Mouse (Mus musculus) heart, embryonic 14.5 days (tissue): ENCODE measurements around the gene Syt14. TPM values are rescaled to one million over a fixed set of nuclear protein-coding genes. Genes with fewer than 3 reads are reported as not detected.

Experiments used
- ATAC-seq: fragments of 200-750 bp; cut with Nextera tagmentation; 2 replicates; pipeline ENCODE4 v1.8.0; 2017; ENCODE audit warnings: low read depth, moderate TSS enrichment; ENCODE audit not compliant: insufficient number of reproducible peaks, insufficient read depth, low FRiP score
- H3K27ac ChIP-seq, 2 experiments: fragments of 200-500 bp in 1 of 2; fragments of 300-500 bp in 1 of 2; sonication (generic) in 1 of 2; replicated peaks in 1 of 2; 2 replicates each; pipeline ENCODE4 v1.5.1; 2012 to 2014; ENCODE audit warnings: low read depth in 2 of 2, low read length in 2 of 2, control low read depth in 1 of 2, mild to moderate bottlenecking in 1 of 2, mixed read lengths in 1 of 2; ENCODE audit not compliant: control insufficient read depth in 1 of 2, insufficient read depth in 1 of 2
- H3K27me3 ChIP-seq: fragments of 300-500 bp; sonication (generic); 2 replicates; pipeline ENCODE4 v1.6.1; 2014; ENCODE audit warnings: mild to moderate bottlenecking, low read length, control low read depth; ENCODE audit not compliant: control insufficient read depth, insufficient read depth
- H3K36me3 ChIP-seq: fragments of 300-500 bp; sonication (generic); 2 replicates; pipeline ENCODE4 v1.6.1; 2014; ENCODE audit warnings: mild to moderate bottlenecking, control low read depth, low read length, mixed read lengths; ENCODE audit not compliant: control insufficient read depth, insufficient read depth
- H3K4me1 ChIP-seq, 2 experiments: fragments of 200-500 bp in 1 of 2; fragments of 300-500 bp in 1 of 2; sonication (generic) in 1 of 2; 2 replicates each; pipeline ENCODE4 v1.6.1; 2012 to 2014; ENCODE audit warnings: low read length in 2 of 2, control low read depth in 1 of 2, mixed read lengths in 1 of 2; ENCODE audit not compliant: control insufficient read depth in 2 of 2, insufficient read depth in 2 of 2
- H3K4me2 ChIP-seq: fragments of 300-500 bp; sonication (generic); 2 replicates; pipeline ENCODE4 v1.6.1; 2014; ENCODE audit warnings: mild to moderate bottlenecking, low read length
- H3K4me3 ChIP-seq, 2 experiments: fragments of 200-500 bp in 1 of 2; fragments of 300-500 bp in 1 of 2; sonication (generic) in 1 of 2; 2 replicates each; pipeline ENCODE4 v1.5.1; 2012 to 2014; ENCODE audit warnings: low read length in 2 of 2, mild to moderate bottlenecking in 2 of 2, control low read depth in 1 of 2, low read depth in 1 of 2, moderate library complexity in 1 of 2; ENCODE audit not compliant: control insufficient read depth in 1 of 2, insufficient read depth in 1 of 2
- H3K9ac ChIP-seq: fragments of 300-500 bp; sonication (generic); 2 replicates; pipeline ENCODE4 v1.6.1; 2014; ENCODE audit warnings: mild to moderate bottlenecking, low read length
- H3K9me3 ChIP-seq: fragments of 300-500 bp; sonication (generic); 2 replicates; pipeline ENCODE4 v1.6.1; 2016; ENCODE audit warnings: low read length, control low read depth; ENCODE audit not compliant: control insufficient read depth
- WGBS: fragments of 180-500 bp; shearing (Covaris S2); extraction: QIAGEN DNeasy Blood & Tissue Kit; methylation state at CpG from one replicate; pipeline ENCODE4 v1.1.7; 2014; 5-methylcytosine and 5-hydroxymethylcytosine counted together
- polyA plus RNA-seq: library from polyadenylated mRNA; unstranded; fragments of >200 nt; fragmentation: Nextera tagmentation; extraction: Ambion mirVana; gene quantifications from 2 replicates; pipeline ENCODE4 v1.2.1, GENCODE M21; 2014

Syt14 gene
- polyA plus RNA-seq, 1 experiment from 2014 or later = 1.4 TPM

DNA sequence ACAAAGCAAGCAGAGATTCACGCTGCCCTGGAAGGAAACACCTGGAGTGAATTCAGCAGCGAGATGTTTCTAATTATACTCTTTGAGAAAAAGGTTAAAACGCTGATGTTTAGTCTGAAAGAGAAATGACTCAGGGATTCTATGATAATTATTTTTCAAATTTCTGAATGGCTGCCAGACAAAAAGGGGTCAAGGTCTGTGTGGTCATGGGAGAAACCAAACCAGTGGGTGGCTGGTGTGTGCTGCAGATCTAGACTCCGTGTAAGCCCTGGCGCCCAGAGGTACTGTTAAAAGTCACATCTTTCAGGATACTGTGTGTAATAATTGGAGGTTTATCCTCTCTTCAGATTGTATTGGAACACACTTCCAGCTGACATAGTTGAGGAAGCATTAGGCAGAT lies 18.8 kb upstream of the Syt14 start:
- no peaks in the 10 kb centered on the region for H3K27me3 ChIP-seq
- no peak overlapping the region for H3K4me3 ChIP-seq
- no peaks in the 10 kb centered on the region for H3K4me1 ChIP-seq
- H3K36me3 ChIP-seq = no peaks in the 10 kb centered on the region
- WGBS = 77% methylated on average over 5 of the region's 5 CpGs
- H3K9ac ChIP-seq = no peak overlapping the region
- no peak overlapping the region for H3K4me2 ChIP-seq
- no peak for ATAC-seq
- no peaks in the 10 kb centered on the region for H3K9me3 ChIP-seq
- H3K27ac ChIP-seq = no peak overlapping the region

- no peaks in the 10 kb centered on the region for H3K36me3 ChIP-seq
- H3K4me3 ChIP-seq = no peak overlapping the region
- H3K9me3 ChIP-seq = no peaks in the 10 kb centered on the region
- H3K27me3 ChIP-seq = no peaks in the 10 kb centered on the region
- no peak for ATAC-seq
- H3K4me2 ChIP-seq = no peak overlapping the region
- no peaks in the 10 kb centered on the region for H3K4me1 ChIP-seq
- H3K27ac ChIP-seq = no peak overlapping the region
- H3K9ac ChIP-seq = no peak overlapping the region
- WGBS = 59% methylated on average over 5 of the region's 5 CpGs
These were observed 17.5 kb upstream of the Syt14 start for GRCm38 (mm10) chr1:193053065-193053464.

DNA sequence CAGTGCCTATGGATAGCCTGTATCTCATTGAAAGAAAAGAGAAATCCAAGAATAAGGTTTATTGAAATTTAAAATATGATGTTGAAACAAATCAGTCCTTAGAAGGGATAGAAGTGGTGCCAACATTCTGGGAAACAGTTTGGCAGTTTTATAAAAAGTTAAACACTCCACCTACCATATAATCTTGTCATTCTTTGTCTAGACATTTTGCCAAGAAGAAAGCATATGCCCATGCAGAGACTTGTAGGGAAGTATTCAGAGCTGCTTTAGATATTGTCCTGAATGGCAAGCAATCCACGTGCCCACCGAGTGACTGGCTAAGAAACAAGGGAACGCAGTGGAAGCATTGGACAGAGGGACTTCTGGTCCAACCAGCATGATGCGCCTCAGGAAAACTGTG lies 12.0 kb upstream of the Syt14 start:
- no peak overlapping the region for H3K4me3 ChIP-seq
- no peak overlapping the region for H3K9ac ChIP-seq
- no peaks in the 10 kb centered on the region for H3K9me3 ChIP-seq
- 86% methylated on average over 4 of the region's 4 CpGs for WGBS
- no peak for ATAC-seq
- H3K4me1 ChIP-seq = no peaks in the 10 kb centered on the region
- no peak overlapping the region for H3K4me2 ChIP-seq
- no peaks in the 10 kb centered on the region for H3K36me3 ChIP-seq
- no peaks in the 10 kb centered on the region for H3K27me3 ChIP-seq
- no peak overlapping the region for H3K27ac ChIP-seq

DNA sequence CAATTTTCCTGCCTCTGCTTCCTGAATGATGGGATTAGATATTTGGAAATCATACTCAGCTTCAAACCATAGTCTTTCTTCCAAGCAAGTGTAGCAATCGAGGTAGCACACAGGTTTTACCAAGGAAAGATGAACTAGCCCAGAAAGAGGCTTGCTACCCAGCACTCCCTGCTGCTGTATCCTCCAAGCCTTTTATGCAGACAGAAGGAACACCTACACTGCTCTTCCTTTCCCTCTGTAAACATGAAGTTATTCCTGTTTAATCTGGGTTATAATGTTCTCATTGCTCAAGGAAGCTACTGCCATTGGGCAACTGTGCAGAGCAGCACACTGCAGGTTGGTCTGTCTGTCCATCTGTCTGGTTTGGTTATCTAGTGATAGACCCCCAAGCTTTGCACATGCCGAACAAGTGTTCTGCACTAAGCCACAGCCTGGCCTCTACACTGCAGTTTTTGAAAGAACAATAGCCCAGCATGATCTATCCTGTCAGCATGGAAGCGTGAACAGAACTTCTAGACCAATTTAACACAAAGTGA lies 7.3 kb upstream of the Syt14 start:
- no peak overlapping the region for H3K27ac ChIP-seq
- H3K4me3 ChIP-seq = no peak overlapping the region
- H3K9ac ChIP-seq = no peak overlapping the region
- H3K4me2 ChIP-seq = no peak overlapping the region
- no peaks in the 10 kb centered on the region for H3K4me1 ChIP-seq
- H3K9me3 ChIP-seq = no peaks in the 10 kb centered on the region
- H3K36me3 ChIP-seq = no peaks in the 10 kb centered on the region
- WGBS = 63% methylated on average over 3 of the region's 3 CpGs
- H3K27me3 ChIP-seq = no peaks in the 10 kb centered on the region
- ATAC-seq = no peak

DNA sequence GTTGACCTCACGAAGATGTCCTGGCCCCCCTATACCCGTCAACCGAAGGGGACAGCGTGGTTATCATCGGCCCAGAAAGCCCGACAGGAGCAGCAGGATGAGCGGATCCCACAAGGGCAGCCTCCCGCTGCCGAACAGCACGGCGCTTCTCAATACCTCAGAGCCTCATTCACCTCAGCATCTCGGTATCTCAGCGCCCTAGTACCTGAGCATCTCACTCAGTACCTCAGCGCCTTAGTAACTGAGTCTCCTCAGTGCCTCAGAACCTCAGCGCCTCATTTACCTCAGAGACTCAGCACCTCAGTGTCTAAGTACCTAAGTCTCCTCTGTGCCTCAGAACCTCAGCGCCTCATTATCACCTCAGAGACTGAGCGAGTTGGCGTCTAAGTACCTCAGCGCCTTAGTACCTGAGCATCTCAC lies 614 bp downstream of the Syt14 start:
- peak overlapping the region; percentile 59 to 63 for H3K4me3 ChIP-seq
- peaks cover 0 to 6% of the 10 kb centered on the region in 2 experiments; a peak in 3 of 4 replicates for H3K4me1 ChIP-seq
- no peak; the same call in 1 of the 2 replicates for ATAC-seq
- no peaks in the 10 kb centered on the region for H3K36me3 ChIP-seq
- H3K9me3 ChIP-seq = no peaks in the 10 kb centered on the region
- peak overlapping the region; percentile 61 for H3K9ac ChIP-seq
- no peak overlapping the region for H3K27ac ChIP-seq
- 2% methylated on average over 19 of the region's 19 CpGs for WGBS
- H3K4me2 ChIP-seq = peak overlapping the region; percentile 86
- H3K27me3 ChIP-seq = no peaks in the 10 kb centered on the region

DNA sequence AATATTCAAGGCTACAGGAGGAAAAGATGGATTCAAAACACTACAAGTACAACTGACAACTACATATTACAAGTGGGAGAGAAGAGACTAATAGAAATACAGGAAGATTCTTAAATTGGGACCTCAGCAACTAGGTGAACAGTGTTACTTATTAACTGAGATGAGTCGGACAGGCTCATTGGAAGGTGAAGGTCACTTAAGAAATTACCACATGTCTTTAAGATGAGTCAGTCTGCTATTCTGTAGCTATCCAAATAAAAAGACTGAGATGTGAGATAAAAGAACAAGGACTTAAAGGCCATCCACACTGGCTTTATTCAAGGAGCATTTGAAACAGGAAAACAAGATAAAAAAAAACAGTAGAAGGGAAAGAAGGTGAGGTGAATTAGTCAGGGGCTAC lies 11.3 kb downstream of the Syt14 start:
- H3K4me3 ChIP-seq = no peak overlapping the region
- no peak overlapping the region for H3K27ac ChIP-seq
- H3K4me2 ChIP-seq = no peak overlapping the region
- 41% methylated on average over 1 of the region's 1 CpGs for WGBS
- no peak for ATAC-seq
- H3K9ac ChIP-seq = no peak overlapping the region
- 0 out of 4 replicates have a peak, but pooled peaks cover 0 to 3% of the 10 kb centered on the region in 2 experiments for H3K4me1 ChIP-seq
- H3K9me3 ChIP-seq = no peaks in the 10 kb centered on the region
- H3K36me3 ChIP-seq = no peaks in the 10 kb centered on the region
- H3K27me3 ChIP-seq = no peaks in the 10 kb centered on the region

GRCm38 (mm10) chr1:193012351-193012750 lies 23.2 kb downstream of the Syt14 start:
- H3K4me2 ChIP-seq = no peak overlapping the region
- H3K27me3 ChIP-seq = no peaks in the 10 kb centered on the region
- no peak overlapping the region for H3K27ac ChIP-seq
- no peak overlapping the region for H3K9ac ChIP-seq
- WGBS = 91% methylated on average over 2 of the region's 2 CpGs
- ATAC-seq = no peak
- no peak overlapping the region for H3K4me3 ChIP-seq
- H3K4me1 ChIP-seq = peaks cover 0 to 6% of the 10 kb centered on the region in 2 experiments; a peak in 1 of 4 replicates
- no peaks in the 10 kb centered on the region for H3K36me3 ChIP-seq
- no peaks in the 10 kb centered on the region for H3K9me3 ChIP-seq
